Mouse (Mus musculus) CD4-positive helper T cell, adult 2 months (primary cell): Measurements from ENCODE around the gene Aars2.

ENCODE experiments used
- DNase-seq: peaks from one replicate; pipeline ENCODE4 v3.0.0-alpha.2; 2012; ENCODE audit warnings: low read depth, missing footprints, low spot score

The Aars2 gene

GRCm38 (mm10) chr17:45557998-45558862, 51.6 kb downstream of the Aars2 start:
- peak; percentile 83 for DNase-seq

- peak; percentile 16 for DNase-seq
Observed at GRCm38 (mm10) chr17:45559732-45560525, 53.3 kb downstream of the Aars2 start.

DNA sequence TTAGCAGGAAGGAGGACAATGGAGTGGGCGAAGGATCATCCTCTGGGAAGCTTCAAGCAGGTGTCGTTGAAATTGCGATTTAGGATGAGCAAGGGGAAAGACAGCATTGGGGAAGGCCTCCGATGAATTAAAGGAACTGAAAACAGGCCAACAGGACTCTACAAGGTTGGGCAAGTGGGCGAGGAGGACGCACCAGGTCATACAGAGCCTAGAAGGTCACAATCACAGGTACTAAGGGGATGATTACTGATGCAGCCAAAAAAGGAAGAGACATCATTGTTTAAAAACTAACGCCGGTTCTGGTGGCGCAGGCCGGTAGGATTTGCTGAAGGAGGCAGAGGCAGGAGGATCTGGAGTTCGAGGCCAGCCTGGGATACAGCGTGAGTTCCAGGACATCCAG, 56.6 kb downstream of the Aars2 start:
- DNase-seq: no peak

DNA sequence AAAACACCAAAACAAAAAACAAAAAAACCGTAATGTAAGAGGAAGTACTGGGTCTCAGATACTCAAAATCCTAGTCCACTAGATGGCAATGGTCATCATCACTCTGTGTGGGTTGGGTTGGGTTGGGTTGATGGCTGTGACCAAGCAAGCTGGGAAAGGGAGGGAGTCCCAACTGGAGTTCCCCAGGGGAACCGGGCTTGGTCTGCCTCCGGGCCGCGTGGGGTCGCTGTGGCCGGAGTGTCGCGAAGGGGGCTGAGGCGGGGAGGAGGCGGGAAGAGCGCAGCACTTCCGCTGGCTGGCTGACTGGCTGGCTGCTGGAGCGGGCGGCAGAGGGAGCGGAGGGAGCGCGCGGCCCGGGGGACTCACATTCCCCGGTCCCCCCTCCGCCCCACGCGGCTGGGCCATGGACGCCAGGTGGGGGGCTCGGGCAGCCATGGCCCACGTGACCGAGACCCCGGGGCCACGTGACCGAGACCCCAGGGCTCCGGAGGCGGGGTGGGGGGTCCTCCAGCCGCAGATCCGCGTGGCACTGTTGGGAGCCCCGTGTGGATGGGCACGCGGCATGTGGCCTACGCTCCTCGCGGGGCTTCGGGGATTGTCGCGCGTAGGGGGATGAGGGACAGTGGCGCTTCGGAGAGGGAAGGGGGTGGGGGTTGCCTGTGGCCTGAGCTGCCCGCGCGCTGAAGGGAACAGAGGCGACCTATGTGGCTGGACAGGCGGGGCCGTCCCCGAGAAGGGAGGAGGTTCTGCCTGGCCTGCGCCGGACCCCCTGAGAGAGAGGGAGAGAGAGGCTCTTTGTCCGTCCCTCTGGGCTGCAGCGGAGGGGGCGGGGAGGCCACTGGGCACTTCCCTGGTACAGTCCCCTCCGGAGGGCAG, 57.3 kb downstream of the Aars2 start, which contains the start of gene Slc35b2:
TSS of gene Slc35b2 (plus strand) at position 220 of the 876 bp plus-strand sequence.
- DNase-seq: peak; percentile 90

GRCm38 (mm10) chr17:45564531-45565084, 58.0 kb downstream of the Aars2 start:
- peak; percentile 50 for DNase-seq

GRCm38 (mm10) chr17:45565103-45565502, 58.5 kb downstream of the Aars2 start:
- no peak for DNase-seq

GRCm38 (mm10) chr17:45566031-45566359, 59.4 kb downstream of the Aars2 start:
- DNase-seq: no peak

DNA sequence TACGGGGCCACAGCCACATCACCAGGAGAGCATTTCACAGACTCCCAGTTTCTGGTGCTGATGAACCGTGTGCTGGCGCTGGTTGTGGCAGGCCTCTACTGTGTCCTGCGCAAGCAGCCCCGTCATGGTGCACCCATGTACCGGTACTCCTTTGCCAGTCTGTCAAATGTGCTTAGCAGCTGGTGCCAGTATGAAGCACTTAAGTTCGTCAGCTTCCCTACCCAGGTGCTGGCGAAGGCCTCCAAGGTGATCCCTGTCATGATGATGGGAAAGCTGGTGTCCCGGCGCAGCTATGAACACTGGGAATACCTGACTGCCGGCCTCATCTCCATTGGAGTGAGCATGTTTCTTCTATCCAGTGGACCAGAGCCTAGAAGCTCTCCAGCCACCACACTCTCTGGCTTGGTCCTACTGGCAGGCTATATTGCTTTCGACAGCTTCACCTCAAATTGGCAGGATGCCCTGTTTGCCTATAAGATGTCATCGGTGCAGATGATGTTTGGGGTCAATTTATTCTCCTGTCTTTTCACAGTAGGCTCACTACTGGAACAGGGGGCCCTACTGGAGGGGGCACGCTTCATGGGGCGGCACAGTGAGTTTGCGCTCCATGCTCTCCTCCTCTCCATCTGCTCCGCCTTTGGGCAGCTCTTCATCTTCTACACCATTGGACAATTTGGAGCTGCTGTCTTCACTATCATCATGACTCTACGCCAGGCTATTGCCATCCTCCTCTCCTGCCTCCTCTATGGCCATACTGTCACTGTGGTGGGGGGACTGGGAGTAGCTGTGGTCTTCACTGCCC, 59.9 kb downstream of the Aars2 start:
- DNase-seq: peak; percentile 51

GRCm38 (mm10) chr17:45567162-45567601, 60.5 kb downstream of the Aars2 start:
- peak; percentile 52 for DNase-seq

DNA sequence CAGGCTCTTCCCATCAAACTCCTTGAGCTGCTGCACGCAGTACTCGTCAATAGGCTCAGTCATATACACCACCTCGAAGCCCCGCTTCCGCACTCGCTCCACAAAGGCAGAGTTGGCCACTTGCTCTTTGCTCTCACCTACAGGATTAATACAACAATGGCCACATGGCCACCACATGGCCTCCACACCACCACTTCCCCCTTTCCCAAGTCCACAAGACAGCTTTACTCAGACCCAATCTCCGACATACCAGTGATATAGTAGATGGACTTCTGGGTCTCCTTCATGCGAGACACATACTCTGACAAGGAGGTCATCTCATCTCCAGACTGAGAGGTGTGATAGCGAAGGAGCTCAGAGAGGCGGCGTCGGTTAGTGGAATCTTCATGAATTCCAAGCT, 62.3 kb downstream of the Aars2 start:
- DNase-seq: peak; percentile 24

- DNase-seq: peak; percentile 55
Observed at GRCm38 (mm10) chr17:45569999-45570398, 63.4 kb downstream of the Aars2 start.
